Mouse (Mus musculus) large intestine, adult 2 months (tissue): ENCODE results near the gene Btd. TPM values are rescaled to one million over a fixed set of nuclear protein-coding genes. Genes with fewer than 3 reads are reported as not detected.
A peak's percentile ranks its signal among the peaks of the same experiment; 100 is the strongest.
"Not testable (repeated sequence)": the region's sequence is repeated elsewhere in the genome, so short reads cannot be mapped to it uniquely, and the experiment has no call there.

ENCODE experiments used
- DNase-seq: peaks from one replicate; pipeline ENCODE4 v3.0.0-alpha.2; 2012; ENCODE audit warnings: low read depth, low spot score
- WGBS: fragments of 180-500 bp; shearing (Covaris S2); methylation state at CpG from one replicate; pipeline ENCODE4 v1.1.7; 2018; 5-methylcytosine and 5-hydroxymethylcytosine counted together
- polyA plus RNA-seq: library from polyadenylated mRNA; depleted of rRNA; stranded (reverse); fragments of >200 nt; gene quantifications from 2 replicates; pipeline ENCODE4 v1.2.3, GENCODE M21; 2012; rRNA removed

Btd gene
- polyA plus RNA-seq = 27.9 and 28.8 TPM in 2 replicates

- WGBS = 1% methylated on average over 30 of the region's 30 CpGs
- DNase-seq = peak; percentile 91
Observed at GRCm38 (mm10) chr14:31640890-31641505, at the start of gene Btd, which contains the start of gene Hacl1. TSS of gene Btd (plus strand) at chr14:31641028. TSS of gene Hacl1 (minus strand) at chr14:31641286.

DNA sequence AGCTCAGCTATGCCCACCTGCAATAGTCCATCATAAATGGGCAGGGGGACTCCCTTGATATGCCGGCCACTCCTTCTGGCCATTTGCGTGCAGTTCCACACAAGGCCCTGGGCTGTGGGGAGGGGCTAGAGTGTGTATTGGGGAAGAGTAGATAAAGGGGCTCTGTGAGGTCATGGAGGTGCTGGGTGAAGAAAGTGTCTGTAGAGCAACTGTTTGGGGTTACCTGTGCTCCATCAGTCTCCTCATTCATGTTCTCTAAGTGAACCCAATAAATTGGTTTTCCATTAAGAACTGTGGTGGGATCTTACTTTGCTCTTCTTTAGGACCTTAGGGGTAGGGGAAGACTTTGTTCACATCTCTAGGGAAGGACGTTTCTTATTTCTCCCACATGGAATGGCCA lies 49.6 kb upstream of the Btd start, which contains the start of gene Colq:
Gene Colq (minus strand): TSS at position 101 of the 400 bp plus-strand sequence.
- 82% methylated on average over 3 of the region's 3 CpGs for WGBS
- DNase-seq = no peak

DNA sequence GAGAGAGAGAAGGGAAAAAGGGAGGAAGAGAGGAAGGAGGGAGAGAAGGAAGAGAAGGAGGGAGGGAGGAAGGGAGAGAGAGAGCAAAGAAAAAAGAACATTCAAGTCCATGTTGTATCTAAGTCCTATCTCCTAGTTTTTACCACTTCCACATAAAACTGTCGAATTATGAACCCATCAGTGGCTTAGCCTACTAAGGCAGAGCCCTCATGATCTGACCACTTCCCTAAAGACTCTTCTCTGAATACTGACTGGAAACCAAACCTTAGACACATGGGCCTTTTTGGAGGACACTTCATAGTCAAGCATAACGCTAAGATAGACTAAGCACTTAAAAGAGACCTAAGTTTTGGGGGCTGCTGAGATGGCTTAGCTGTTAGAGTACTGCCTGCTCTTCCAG lies 47.8 kb upstream of the Btd start:
- WGBS = 82% methylated on average over 2 of the region's 2 CpGs
- no peak for DNase-seq

DNA sequence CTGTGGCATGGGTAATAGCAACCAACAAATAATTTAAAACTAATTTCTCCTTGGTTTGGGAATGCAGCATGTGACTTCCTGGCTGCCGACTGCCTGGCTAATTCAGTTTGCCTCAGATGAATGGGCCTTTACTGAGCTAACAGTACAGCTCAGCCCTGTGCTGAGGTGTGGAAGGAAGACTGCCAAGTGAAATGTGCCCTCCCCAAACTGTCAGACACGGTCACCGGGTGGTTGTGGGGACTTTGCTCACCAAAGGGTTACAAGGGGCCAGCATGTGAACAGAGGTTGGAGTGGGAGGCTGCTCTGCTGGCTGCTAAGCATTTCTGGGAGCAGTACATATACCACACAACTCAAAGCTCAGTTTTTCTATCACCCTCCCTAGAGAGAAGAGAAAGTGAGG lies 46.1 kb upstream of the Btd start:
- no peak for DNase-seq
- 48% methylated on average over 3 of the region's 3 CpGs for WGBS

- DNase-seq = no peak
- 65% methylated on average over 7 of the region's 7 CpGs for WGBS
Observed at GRCm38 (mm10) chr14:31596408-31596807, 44.4 kb upstream of the Btd start.

GRCm38 (mm10) chr14:31597446-31597845 lies 43.4 kb upstream of the Btd start:
- no peak for DNase-seq
- WGBS = 82% methylated on average over 4 of the region's 4 CpGs

GRCm38 (mm10) chr14:31601908-31602615 lies 38.8 kb upstream of the Btd start:
- WGBS = 94% methylated on average over 14 of the region's 14 CpGs

GRCm38 (mm10) chr14:31602616-31602979 lies 38.2 kb upstream of the Btd start:
- DNase-seq = not testable (repeated sequence)
- WGBS = 84% methylated on average over 6 of the region's 6 CpGs

More at GRCm38 (mm10) chr14:31601908-31602615, 38.8 kb upstream of the Btd start:
- no peak for DNase-seq

DNA sequence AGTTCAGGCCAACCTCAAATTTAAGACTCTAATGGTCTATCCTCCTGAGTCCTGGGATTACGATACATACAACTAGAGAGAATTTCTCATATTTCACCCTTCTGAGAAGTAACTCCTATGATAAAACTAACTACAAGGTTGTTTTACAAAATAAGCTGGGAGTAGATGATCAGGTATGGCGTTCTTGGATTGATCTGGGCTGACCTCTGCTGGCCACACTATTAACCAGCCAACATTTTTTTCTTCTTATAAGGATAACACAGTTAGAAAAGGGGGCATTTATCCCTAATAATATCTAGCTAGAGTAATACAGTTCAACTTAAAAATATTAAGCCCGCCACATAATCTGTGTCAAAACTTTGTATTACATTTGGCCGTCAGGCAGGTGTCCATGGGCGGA lies 35.9 kb upstream of the Btd start:
- 74% methylated on average over 5 of the region's 5 CpGs for WGBS
- DNase-seq = no peak

GRCm38 (mm10) chr14:31605514-31605913 lies 35.3 kb upstream of the Btd start:
- no peak for DNase-seq
- WGBS = 61% methylated on average over 6 of the region's 6 CpGs

DNA sequence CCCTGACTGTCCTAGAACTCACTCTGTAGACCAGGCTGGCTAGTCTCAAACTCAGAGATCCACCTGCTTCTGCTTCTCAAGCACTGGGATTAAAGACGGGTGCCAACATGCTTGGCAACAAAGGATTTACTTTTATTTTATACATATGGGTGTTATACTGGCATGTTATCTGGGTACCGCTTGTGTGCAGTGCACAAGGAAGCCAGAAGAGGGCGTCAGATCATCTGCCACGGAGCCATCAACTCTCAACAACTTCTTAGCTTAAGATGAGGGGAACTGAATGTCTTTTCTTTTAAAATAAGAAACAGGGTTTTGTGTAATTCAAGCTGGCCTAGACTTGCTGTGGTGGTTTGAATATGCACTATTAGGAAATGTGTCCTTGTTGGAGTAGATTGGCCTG lies 28.8 kb upstream of the Btd start:
- WGBS = 70% methylated on average over 4 of the region's 4 CpGs
- DNase-seq = no peak

GRCm38 (mm10) chr14:31613671-31614070 lies 27.2 kb upstream of the Btd start:
- no peak for DNase-seq
- 75% methylated on average over 5 of the region's 5 CpGs for WGBS

DNA sequence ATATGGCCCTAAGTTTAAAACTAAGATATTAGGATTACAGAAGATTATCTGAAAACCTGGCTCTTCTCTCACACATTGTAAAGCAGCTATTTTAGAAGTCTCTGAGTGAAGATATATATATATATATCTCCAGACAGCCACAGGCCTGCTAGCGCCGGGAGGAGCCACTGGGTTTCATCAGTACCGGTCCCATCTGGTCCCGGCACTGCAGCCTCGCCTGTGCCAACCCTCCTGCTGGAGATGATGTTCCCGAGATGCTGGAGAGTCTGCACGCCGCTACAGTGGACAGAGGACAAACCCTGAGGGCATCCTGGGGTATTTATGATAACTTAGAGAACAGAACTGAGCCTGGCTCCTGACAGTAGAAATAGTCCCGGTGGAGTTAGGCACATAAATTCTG lies 23.6 kb upstream of the Btd start:
- DNase-seq = no peak
- WGBS = 80% methylated on average over 9 of the region's 9 CpGs

DNA sequence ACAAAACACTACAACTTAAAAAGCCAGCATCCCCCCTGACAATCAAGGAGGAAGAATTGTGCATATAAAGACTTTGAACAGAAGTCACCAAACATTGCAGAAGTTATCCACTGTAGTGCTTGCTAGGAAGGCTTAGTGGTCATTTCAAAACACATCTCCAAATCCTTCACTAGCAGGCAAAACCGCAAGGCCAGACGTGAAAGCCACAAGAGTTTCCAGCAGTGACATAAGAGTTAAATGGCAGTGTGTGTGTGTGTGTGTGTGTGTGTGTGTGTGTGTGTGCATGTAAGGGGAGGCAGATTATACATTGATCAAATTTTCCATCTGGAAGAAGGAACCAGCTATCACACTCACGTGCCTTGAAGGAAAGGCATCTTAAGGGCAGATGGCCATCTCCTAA lies 22.8 kb upstream of the Btd start:
- DNase-seq = no peak
- WGBS = 77% methylated on average over 3 of the region's 3 CpGs

GRCm38 (mm10) chr14:31620591-31621223 lies 20.1 kb upstream of the Btd start:
- DNase-seq = no peak
- 83% methylated on average over 9 of the region's 9 CpGs for WGBS

DNA sequence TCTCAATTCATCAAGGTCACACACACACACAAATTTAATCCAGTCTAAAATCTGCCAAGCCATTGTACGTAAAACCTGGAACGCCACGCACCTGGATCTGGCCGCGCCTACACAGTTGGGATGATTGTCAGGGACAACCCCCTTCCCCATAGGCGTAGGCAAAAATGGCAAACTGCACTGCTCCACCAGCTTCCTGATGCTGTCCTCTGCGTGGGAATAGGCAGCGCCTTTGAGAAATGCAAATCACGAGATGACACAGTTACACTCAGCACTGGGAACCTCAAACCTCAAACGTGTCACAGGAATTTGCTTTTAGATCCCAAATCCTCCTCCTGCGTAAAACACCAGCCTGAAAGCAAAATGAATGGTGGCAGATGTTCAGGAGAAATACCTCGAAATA lies 18.1 kb upstream of the Btd start:
- 81% methylated on average over 12 of the region's 12 CpGs for WGBS

DNA sequence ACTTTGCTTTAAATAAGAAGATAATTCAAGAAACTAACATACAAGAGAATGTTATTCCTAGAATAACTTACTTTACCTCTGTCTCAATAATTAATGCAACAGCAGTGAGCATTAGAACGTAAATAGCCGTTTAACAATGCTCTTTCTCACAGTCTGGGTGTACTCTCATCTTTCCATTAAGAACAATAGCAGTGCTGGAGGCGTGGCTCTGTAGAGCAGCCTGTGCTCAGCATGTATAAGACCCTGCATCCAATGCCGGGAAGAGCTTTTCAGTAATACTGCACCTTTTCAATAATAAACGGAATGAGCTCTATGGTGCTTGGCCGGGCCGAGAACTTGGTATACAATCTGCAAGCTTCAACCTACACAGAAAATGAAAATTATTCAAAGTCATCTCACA lies 10.2 kb upstream of the Btd start:
- 81% methylated on average over 7 of the region's 7 CpGs for WGBS
- DNase-seq = no peak

More for the DNA sequence above, 18.1 kb upstream of the Btd start:
- DNase-seq = no peak

DNA sequence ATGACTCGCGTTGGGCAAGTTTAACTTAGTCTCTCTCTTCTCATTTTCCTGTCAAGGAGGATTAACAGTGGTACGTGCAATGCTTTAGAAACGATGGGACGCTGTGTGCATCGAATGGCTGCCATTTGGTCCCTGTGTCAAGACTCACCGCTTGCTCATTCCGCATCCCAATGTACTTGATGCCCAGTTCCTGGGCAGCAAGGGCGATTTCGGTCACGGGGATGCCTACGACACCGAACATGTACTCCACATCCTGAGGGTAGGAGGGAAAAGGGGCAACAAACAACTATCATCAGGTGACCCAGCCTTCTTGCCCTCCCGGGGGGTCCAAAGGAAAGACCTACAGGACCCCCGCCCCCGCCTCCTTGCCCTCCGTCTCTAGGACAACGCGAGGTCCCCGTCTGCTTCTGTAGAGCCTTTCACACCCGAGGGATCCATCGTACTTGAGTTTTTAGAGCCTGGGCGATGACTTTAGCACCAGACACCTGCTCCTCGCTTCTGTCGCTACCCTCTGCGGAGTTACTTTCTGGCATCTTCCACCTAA lies 410 bp upstream of the Btd start, which contains the start of gene Gm49387:
Gene Gm49387 (minus strand): TSS at position 533 of the 544 bp plus-strand sequence.
- no peak for DNase-seq
- 4% methylated on average over 26 of the region's 26 CpGs for WGBS

- 45% methylated on average over 9 of the region's 9 CpGs for WGBS
- DNase-seq = no peak
Observed at GRCm38 (mm10) chr14:31641506-31642155, 803 bp downstream of the Btd start.
